Mouse (Mus musculus): ENCODE data around the gene Cog4. TPM values are rescaled to one million over a fixed set of nuclear protein-coding genes. Genes with fewer than 3 reads are reported as not detected.
"Not testable (repeated sequence)": the region's sequence is repeated elsewhere in the genome, so short reads cannot be mapped to it uniquely, and the experiment has no call there.

Gene Cog4
- total RNA-seq, 2 experiments from 2014 or later: 54.3 to 58.6 TPM

DNA sequence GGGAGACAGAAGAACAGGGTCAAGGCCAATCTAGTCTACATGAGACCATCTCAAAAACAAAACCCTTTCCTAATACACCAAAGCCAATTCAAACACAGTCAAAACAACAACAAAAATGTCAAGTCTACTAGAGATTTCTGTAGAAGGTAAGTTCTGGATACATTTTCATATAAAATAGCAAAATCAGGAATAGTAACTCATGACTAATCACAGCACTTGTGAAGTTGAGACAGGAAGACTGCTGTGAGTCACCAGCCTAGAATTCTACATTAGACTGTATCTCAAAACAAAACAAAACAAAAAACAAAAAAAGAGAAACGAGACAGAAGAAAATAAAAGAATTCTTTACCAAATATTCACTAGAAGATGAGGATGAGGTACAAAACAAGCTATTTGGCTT lies 21.5 kb upstream of the Cog4 start:
- no peak for DNase-seq (ENCODE audit: low spot score in 2 of 2)

DNA sequence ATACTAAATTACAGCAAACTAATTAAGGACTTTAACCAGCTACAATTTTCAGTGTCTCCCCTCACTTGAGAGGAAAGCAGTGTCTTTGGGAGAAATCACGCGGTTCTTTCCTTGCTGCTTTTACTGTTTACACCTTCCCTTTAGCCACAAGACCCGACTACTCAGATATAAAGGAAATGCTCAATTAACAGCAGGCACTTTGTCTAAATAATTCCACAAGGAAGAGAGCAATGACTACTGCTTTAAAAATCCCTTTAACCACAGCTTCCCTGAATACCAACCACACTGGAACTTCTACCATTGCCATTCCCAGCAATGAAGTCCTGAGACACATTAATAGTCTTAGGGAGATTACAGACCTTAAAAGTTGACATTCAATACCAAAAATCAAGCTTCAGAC lies 17.9 kb upstream of the Cog4 start:
- DNase-seq (ENCODE audit: low spot score in 2 of 2): no peak

DNA sequence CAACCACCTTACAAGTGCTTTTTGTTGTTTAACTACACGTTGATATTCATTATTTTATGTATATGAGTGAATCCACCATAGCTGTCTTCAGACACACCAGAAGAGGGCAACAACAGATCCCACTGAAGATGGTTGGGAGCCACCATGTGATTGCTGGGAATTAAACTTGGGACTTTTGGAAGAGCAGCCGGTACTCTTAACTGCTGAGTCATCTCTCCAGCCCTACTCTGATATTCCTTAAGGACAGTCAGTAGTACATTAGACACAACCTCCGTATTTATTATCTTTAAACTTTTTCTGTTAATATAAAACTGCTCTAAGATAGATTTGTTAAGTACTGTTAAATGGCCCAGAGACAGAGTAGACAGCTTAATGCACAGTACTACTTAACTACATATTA lies 14.4 kb upstream of the Cog4 start:
- no peak for DNase-seq (ENCODE audit: low spot score in 2 of 2)

DNA sequence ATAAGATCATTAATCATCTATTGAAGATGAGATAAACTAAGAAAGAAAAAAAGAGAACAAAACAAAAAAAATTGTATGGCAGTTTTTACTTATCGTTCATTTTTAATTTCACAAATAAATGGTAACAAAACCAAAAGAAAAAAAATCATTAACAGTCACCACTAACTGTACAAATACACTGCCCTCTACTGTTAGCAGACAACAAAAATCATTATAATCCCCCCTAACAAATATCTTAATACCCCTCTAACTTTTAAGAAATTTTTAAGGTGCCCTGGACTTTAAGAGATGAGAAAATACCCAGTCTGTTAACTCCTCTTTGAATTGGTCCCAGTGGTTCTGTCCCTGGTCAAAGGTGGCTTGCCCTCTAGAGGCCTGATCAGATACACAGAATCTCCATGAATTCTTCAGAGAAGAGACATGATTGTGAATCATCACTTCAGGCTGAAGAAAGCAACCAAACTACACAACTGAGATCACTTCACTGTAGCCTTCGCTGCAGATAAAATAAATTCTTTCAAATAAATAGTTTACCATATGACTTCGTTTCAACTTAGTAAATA lies 4.3 kb upstream of the Cog4 start:
- no peak for DNase-seq (ENCODE audit: low spot score in 2 of 2)

DNA sequence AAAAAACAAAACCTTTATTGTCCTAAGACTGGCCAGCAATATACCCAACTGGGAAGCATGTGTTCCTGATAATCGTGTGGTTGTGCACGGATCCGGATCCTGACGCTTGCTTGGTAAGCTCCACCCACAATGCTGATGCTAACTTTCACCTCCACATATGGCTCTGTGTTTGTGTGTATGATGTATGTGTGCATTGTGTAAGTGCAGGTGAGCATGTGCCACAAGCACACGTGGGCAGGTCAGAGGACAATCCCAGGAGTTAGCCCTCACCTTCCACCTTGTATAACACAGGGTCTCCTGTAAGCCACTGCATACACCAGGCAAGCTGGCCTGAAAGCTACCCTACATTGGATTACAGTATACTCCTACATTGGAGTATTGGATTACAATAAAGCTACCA lies 3.2 kb upstream of the Cog4 start:
- no peak for DNase-seq (ENCODE audit: low spot score in 2 of 2)

DNA sequence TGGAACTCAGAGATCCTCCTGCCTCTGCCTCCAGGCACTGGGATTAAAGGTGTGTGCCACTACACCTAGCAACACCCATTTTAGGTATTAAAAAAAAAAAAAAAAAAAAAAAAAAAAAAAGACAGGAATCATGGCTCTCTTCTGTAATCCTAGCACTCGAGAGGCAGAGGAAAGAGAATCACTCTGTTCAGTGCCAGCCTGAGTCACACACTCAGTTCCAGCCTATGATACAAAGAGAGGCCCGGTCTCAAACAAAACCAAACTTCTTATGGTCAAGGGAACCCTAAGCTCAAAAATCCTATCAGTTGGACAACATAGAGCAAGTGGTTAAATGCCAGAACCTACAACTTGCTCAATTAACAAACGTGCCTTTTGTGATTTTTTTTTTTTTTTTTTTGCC lies 1.5 kb upstream of the Cog4 start:
- no peak for DNase-seq (ENCODE audit: low spot score in 2 of 2)

DNA sequence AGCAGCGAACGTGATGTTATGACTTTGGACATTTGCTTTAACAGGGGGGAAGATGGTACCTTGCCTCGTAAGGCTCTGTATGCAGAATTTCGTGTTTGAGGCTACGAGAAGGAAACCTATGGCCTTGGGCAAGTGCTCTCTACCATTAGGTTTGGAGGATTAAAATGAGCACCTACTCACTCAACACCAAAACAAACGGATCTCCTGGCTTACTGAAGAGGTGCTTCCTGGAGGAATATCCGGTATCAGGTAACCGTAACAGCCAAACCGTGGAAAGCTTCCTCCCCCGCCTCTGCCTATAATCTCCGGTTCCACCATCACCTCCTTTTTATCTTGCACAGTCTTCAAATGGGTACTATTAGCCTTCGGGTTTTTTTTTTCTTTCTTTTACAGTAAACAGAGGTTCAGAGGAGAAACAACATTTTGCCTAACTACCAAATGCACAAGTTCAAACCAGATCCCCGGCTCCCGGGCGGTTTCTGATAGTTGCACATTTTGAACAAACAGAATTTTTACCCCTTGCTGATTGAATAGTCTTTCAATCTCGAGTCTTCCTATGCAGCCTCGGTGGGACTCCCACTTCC lies 487 bp upstream of the Cog4 start:
- no peak for DNase-seq (ENCODE audit: low spot score in 2 of 2)

DNA sequence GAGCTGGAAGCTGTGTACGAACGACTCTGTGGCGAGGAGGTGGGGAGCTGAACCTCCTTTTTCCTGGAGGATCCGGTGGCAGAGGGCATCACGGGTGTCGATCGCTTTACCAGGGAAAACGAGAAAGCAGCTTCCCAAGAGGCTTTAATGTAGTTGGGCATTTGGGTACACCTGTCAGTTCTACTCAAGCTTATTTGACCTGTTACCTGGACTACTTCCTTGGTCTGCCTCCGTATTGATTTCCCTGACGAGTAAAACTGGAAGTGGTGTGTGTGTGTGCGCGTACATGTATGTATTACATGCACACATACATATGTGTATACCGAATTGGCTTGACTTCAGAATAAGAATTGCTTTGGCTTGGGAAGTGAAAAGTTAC lies 760 bp downstream of the Cog4 start:
- DNase-seq (ENCODE audit: low spot score in 2 of 2): no peak

DNA sequence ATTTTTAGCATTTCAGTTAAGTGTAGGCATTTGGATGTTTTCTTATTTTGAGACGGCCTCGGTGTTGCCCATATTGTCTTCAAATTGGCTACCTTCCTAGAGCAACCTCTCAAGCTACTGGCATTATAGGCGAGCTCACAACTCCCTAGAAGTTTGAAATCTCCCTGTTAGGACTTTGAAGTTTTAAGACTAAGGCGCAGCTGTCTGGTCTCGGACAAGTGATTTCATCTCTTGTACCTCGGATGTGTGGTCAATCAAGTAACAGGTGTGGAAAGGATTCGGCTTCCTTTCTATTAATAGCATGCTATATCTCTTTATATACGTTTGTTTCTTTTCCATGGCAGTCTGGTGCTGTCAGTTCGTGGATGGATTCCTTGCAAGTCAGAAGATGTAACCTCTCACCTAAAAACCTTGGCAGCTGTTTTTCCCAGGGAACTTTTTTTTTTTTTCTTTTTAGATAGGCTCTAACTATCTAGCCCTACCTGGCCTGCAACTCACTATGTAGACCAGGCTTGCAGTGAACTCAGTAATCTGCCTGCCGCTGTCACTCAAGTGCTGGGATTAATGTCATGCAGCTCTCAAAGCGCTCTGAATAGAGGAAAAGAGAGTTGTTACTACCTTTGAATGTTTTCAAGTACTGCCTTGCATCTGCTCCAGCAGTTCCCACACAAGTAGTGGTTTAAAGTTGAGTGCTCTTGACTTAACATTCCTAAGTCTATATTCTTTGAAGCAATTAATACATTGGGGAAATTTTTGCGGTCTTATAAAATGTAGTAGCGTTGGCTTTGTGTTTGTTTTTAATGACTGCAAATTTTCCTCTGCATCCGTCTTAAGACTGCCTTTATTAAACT lies 1.5 kb downstream of the Cog4 start:
- no peak for DNase-seq (ENCODE audit: low spot score in 2 of 2)

DNA sequence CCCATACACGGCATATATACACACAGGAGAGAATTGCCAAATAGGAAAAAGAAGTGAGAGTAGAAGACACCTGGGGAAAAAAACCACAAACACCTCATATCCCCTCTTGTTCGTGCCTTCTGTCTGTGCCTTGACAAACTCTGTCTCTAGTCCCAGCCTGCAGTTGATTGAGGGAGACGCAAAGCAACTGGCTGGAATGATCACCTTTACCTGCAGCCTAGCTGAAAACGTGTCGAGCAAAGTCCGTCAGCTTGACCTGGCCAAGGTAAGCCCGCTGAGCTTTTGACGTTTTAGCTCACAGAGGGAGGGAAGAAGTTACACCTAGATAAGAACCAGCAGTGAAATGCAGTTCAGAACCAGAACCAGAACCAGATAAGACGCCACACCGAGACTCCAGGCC lies 4.8 kb downstream of the Cog4 start:
- no peak for DNase-seq (ENCODE audit: low spot score in 2 of 2)

DNA sequence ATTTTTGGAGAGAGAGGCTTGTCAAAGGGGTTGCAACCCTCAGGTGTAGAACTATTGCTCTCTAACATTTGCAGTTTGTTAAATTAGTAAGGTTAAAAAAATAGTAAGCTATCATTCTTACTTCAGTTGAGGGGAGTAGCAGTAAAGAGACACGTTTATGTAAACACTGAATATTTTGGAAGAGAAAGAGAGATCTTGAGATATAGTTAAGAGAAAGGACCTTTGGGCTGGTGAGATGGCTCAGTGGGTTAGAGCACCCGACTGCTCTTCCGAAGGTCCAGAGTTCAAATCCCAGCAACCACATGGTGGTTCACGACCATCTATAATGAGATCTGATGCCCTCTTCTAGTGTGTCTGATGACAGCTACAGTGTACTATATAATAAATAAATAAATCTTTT lies 9.7 kb downstream of the Cog4 start:
- not testable (repeated sequence) for DNase-seq (ENCODE audit: low spot score in 2 of 2)

DNA sequence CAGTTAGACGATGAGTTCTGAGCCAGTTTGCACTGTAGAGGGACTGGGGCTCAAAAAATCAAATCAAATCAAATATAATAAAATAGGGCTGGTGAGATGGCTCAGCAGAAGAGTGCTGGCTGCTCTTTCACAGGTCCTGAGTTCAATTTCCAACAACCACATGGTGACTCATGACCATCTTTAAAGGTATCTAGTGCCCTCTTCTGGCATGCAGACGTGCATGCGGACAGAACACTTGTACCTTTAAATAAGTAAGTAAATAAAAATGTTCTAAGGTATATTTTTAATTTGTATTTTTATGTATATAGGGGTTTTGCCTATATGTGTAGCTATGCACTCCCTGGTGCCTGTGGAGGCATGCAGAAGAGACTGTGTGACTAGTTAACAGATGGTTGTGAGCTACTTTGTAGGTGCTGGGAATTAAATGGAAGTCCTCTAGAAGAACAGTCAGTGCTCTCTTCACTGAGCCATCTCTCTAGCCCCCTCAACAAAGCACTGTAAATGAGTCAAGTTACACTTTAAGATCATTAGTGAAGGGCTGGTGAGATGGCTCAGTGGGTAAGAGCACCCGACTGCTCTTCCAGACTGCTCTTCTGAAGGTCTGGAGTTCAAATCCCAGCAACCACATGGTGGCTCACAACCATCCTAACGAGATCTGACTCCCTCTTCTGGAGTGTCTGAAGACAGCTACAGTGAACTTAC lies 10.5 kb downstream of the Cog4 start:
- no peak for DNase-seq (ENCODE audit: low spot score in 2 of 2)

DNA sequence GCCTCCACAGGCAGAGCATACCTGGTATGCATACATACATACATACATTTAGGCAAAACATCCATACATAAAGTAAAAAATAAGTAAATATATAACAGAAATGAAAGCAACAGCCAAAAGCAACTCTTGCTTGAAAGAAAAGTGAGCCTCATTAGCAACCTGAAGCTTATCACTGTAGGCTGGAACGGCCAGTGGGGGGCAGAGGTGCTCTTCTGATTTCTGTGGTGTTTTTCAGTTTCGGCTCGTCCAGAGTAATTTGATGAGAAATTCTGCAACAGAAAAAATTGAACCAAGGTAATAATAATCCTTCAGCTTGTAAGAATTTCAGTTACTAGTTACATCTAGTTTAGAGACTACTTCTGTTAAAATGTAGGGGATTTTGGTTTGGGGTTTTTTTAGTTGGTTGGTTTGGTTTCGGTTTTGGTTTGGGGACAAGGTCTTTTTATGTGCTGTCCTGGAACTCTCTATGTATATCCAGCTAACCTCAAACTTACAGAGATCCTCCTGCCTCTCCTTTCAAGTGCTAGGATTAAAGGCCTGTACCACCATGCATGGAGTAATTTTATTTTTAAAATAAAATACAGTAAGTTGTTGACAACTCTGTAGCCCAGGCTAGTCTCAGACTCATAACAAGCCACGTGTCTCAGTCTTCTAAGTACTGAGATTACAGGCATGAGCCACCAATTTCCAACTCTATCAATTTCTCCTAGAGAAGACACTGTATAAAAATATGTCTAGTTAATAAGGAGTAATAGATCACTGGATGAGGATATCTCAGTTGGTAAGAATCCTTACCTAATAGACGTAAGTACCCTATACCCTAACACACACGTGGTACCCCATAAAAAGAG lies 13.5 kb downstream of the Cog4 start:
- DNase-seq (ENCODE audit: low spot score in 2 of 2): no peak

DNA sequence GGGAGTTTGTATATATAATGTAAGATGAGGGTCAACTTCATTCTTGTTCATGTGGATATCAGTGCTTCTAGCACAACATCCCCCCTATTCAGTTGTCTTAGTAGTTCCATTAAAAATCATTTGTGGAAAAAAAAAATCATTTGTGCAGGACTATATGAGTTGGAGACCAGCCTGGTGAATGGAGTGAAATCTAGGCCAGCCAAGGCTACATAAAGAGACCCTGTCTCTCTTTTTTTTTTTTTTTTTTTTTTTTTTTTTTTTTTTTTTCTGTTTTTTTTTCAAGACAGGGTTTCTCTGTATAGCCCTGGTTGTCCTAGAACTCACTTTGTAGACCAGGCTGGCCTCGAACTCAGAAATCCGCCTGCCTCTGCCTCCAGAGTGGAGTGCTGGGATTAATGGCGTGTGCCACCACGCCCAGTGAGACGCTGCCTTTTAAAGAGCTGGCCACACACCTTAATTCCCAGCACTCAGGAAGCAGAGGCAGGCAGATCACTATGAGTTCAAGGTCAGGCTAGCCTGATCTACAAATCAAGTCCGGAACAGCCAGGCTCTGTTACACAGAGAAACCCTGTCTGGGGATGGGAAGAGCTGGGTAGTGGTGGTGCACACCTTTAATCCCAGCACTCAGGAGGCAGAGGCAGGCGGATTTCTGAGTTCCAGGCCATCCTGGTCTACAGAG lies 15.1 kb downstream of the Cog4 start:
- DNase-seq (ENCODE audit: low spot score in 2 of 2): not testable (repeated sequence)

DNA sequence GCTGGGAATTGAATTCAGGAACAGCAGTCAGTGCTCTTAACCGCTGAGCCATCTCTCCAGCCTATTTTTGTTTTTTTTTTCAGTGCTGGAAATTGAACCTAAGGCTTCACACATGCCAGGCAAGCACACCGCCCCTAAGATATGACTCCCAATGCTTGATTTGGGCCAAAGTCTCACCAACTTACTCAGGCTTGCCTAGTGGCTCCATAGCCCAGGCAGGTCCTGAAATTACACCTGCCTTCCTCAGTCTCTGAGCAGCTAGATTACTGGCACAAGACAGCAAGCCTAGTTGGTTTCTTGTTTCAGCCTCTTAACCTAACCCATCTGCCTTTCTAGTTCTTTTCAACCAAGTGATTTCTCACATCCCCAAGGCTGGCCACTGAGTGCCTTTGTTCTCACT lies 24.1 kb downstream of the Cog4 start:
- DNase-seq (ENCODE audit: low spot score in 2 of 2): no peak

DNA sequence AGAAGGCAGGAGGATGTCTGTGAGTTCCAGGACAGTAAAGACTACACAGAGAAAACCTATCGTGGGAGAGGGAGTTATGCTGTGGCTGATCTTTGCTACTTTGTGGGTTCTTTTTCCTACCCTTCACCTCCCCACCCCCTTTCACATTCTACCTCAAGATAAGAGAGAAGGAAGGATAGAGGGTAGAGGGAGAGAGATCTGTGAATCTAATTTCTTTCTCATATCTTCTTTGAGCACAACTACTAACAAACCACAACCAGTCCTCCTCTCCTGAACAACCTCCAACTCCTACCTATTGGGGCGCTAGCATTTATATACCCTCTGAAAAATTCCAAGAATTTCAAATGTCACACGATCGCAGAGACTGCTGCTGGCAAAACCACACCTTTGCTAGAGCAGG lies 31.5 kb downstream of the Cog4 start:
- DNase-seq (ENCODE audit: low spot score in 2 of 2): no peak

DNA sequence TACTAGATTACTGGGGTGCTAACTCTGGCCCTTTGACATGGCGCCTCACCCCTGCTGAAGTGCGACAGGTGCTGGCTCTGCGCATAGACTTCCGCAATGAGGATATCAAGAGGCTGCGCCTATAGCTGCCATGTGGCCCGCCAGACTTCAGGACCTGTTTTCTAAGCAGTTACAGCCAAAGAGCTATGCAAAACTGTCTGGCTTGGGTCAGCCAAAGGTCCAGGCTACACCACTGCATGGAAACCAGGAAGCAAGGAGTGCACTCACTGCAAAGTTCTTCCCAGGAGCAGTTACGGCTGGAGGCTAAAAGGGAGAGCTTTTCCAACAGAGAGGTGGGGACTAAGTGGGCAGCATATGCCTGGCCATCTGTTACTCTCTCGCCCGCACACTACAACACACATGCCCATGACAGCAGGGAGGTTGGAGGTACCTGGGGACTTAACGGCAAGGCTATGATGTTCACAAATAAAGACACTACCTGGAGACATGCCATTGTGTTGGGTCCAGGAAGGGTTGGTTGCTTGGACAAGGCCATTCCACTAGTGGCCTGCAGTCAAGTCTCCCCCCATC lies 35.4 kb downstream of the Cog4 start:
- peak; percentile 43 to 59 for DNase-seq (ENCODE audit: low spot score in 2 of 2)

DNA sequence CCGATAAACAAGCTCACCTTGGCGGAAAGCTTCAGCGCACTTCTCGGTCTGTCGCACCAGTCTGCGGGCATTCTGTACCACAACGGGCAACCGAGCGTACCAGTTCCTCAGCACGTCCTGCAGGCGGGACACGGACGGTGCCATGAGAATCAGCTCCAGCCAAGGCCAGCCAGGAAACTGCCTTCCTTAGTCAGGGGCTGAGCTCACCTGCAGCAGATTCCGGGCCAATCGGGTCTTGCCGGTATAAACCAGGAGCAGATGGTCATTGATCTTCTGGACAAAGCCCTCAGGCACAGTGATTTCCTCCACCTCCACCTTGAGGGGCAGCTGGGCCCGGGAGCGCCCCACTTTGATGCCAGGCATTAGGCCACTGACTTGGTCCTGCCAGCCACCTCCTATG lies 37.4 kb downstream of the Cog4 start:
- no peak for DNase-seq (ENCODE audit: low spot score in 2 of 2)

DNA sequence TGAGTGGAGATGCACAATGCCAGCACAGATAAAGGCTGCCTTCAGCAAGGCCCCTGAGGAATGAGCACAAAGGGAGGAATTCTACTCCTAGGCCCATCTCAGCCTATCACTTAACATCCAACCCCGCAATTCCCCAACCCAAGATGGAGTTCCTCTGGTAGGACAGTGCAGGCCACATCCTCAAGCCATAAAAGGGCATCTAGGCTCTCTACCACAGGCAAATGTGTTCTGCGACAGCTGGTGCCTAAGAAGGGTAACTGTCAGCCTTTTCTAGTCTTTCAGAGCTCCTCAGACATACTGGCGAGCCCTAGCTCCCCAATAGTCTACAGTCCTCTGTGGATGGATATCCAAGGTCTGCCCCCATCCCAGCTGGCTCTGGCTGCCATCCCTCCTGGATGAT lies 40.2 kb downstream of the Cog4 start:
- no peak for DNase-seq (ENCODE audit: low spot score in 2 of 2)

DNA sequence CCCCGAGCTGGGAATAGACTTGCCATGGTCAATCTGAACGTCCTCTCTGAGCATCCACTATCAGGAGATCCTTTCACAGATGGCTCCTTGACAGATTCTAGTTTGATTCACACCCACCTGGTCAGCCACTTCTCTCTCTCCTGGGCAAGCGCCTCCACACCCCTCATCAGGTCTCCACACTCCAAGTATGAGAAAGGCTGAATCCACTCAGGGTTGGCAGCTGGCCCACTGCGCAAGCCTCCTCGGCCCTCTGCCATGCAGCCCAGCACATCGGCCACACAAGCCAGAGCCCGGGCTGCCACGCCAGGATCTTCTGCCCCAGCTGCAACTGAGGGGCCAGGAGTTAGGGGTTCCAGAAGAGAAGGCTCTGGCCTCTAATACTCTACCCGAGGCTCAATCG lies 41.2 kb downstream of the Cog4 start:
- DNase-seq (ENCODE audit: low spot score in 2 of 2): no peak

Measured in left cerebral cortex, adult 18-20 months (tissue).